Mouse (Mus musculus) lung, adult 18-20 months (tissue): ENCODE results near the gene Vim.

Experiments
- DNase-seq, 2 experiments: peaks; one replicate each; pipeline ENCODE4 v3.0.0; 2022; ENCODE audit warnings: mixed read lengths in 2 of 2

Gene Vim

DNA sequence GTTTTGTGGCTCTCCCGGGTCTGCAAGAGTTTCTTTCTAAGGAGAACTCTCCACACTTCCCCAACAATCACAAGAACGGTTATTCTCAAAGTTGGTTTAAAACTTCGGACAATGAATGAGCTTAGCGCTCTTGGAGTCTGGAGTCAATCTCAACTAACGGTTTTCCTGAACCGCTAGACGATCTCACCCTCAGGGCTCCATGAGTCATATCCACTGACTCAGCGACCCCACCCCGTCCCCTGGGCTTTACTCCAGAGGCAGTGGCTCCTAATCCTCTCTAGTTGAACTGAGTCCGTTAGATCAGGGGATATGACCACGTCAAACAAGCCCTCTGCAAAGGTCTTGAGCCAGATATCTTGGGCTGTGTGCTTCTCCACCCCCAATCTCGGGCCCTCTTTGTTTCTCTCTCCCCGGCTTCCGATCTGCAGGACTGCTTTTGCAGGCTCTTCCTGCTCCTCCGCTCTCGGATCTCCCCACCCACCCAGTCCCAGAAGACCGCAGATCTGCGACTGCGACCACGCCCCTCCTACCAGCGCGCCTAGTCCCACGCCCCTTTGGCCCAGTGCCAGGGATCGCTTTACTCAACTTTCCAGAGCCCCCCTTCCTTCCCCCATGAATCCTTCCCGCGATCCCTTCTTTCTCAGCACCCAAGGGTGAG lies at the start of gene Vim:
Gene Vim, plus strand, starts transcription at position 520 of the 658 bp plus-strand sequence.
- DNase-seq = peak; percentile 84 to 86

DNA sequence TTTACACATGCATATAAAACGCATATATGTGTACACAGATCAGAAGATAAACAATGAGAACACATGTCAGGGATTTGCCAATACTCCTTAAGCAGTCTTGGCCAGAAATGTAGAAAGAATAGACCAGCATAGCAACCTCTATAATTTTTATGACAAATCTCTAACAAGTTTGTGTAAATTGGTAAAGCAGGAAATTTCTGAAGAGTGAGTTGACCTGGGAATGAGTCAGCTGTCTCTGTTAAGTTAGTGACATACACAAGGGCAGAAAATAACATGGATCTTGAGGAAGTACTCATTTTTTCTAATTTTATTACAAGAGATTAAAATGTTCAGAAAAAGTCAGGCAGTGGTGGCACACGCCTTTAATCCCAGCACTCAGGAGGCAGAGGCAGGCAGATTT lies 47.5 kb upstream of the Vim start:
- no peak for DNase-seq

DNA sequence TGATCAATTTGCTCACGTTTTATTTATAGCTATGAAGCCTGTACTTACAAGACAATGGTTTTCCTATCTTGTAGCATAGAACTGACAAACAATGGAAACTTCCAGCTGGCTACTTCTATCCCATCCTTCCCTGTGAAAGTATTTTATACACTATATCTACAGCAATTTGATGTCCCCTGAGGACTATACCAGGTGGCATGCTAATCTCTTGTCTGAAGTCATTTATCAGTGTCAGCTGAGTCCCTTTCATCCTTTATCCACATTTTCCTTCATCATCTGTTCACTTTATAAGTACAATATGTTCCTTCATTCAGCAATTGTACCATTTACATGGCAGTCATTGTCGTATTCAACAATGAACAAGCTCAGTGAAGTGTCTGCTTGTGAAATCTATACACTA lies 46.6 kb upstream of the Vim start:
- DNase-seq = no peak

DNA sequence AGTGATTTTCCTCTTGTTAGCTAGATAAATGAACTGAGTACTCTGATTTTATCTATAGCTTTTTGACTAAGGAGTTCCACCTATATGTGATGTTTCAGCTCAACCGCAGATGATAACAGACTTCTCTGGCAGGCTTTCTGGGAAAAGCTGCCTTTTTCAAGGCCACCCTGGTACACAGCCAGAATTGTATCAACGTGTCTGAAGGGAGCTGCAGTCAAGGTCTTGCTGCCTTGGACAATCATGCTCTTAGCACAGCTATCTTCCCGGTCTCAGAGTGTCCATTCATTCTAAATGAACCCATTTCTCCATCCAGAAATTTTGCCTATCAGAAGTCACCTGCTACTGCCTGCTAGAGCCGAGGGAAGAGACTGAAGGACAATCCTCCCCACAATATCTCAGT lies 46.2 kb upstream of the Vim start:
- no peak for DNase-seq

DNA sequence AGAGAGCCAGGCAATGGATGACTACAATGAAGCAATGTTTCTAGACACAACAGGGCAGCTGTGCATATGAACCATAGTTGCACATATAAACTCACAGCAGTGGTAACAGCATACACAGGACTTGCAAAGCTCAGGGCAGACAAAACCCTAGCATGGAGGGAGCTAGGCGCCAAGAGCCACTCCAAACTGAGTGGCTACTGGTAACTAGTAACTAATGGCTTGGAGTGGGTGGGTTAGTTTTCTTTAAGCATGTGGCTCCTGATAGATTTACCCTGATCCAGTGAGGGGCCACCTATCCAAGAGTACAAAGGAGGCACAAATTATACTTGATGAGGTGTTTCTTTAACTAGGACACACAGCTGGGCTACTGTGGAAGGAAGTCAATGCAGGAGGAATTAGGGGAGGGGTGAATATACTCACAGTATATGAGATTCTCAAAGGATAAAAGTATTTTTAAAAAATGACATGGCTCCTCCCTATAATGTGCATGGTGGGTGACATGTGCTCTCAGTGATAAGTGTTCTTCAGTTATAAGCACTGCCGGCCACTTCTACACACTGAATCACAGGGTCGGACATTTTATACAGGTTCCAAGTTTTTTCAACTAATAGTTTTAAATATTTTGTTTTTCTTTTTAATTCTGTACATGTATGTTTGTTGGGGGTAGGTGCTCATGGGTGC lies 44.3 kb upstream of the Vim start:
- DNase-seq = no peak

DNA sequence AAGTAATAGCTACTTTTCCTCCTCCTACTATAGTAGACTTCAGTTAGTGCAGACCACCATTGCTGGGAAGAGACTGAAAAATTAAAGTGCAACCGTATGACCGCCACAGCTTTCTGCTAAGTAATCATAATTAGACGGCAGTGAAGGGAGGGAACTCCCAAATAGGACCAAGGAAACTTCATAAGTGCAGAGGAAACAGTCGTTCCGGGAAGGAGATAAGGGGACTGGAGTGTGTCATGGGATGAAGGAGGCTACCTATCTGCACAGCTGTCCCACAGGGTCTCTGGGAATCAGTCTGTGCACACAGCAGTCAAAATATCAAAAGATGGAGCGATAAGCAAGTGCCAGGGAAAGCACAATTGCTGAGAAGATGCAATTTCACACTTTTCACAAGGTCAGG lies 43.1 kb upstream of the Vim start:
- DNase-seq = no peak

DNA sequence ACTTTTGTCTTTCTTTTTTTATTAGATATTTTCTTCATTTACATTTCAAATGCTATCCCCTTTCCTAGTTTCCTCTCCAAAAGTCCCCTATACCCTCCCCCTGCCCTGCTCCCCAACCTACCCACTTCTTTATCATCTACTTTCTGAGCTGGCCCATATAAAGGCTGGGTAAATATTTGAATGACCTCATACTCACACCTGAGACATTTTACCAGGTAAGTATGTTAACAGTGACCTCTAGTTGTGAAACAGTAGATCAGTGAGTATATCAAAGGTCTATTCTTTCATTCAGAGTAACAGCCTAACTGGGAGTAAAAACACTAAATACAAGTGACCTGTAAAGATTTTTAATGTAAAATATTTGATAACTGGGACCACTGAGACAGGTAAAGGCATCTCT lies 37.0 kb upstream of the Vim start:
- DNase-seq = no peak

DNA sequence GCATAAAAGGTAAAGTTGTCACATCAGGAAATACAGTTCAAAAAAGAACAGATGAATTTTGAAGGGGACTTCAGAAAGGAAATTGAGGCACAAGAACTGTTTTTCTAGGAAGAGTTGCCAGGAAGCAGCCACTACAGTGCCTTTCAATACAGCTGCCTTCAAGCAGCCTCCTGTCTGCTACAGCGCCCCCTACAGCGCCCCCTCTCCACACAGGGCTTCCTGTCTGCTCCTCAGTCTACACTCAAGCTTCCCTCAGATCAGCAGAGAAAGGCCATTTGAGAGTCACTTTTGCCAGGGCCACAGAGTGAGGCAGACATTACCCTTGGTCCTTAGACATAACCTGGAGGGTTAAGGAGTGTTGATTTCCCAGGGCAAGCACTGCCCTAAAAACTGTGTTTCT lies 36.0 kb upstream of the Vim start:
- DNase-seq = no peak

DNA sequence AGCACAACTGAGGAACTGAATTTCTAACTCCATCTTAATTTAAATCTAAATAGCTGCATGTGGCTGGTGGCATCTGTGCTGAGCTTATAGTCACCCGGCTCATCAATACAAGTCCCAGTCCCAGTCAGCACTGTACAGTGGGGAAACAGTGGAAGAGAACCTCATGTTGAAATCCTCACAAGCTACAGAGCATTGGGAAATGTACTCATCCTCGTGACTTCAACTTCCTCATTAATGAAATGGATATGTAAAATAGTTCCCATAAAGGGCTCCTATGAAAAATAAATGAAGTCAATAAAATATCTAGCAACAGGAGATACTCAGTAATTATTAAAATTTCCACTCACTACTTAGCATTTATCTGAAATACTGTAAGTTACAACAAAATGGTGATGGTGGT lies 35.5 kb upstream of the Vim start:
- no peak for DNase-seq

DNA sequence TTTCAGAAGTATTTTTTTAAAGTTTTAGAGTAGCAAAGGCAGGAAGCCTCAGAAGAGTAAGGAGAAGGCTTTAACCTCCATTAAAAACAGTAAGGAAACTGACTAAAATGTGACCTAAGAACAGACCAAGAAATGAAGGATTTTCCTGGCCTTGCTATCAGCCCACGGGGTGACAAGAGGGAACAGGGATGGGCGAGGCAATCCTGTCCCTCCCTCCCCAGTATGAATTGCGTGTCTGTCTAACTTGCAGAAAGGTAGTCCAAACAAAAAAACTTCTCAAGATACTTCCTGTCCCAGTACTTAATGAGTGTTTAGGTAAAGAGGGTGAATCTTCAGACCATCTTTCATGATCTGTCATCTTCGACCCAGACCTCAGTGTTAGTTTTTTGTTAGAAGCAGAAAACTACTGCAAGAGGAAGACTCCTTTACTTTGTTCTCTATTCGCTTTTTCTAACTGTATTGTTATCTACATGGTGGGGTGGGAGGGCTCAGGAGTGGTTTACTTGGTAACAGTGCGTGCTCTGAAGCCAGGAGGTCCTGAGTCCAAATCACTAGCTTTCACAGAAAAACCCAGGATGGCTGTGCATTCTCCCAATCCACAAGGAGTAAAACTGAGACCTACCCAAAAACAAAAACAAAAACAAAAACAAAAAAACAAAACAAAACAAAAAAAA lies 34.9 kb upstream of the Vim start:
- DNase-seq = no peak

DNA sequence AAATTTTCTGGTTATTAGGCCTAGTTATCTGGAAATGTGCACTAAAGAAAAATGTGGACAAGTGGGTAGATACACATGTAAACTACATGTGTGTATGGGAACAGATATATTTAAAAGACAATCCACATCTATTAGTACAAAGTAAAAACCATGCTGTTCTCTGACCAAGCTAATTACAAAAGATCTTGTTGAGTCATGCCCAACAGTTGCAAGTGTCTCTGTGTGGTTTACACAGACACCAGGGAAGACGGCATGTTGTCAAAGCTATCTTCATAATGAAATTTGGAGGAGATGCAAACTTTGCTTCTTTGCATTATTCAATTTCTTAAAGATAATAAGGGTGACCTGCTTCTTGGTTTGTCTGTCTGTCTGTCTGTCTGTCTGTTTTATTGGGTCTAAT lies 33.9 kb upstream of the Vim start:
- no peak for DNase-seq

DNA sequence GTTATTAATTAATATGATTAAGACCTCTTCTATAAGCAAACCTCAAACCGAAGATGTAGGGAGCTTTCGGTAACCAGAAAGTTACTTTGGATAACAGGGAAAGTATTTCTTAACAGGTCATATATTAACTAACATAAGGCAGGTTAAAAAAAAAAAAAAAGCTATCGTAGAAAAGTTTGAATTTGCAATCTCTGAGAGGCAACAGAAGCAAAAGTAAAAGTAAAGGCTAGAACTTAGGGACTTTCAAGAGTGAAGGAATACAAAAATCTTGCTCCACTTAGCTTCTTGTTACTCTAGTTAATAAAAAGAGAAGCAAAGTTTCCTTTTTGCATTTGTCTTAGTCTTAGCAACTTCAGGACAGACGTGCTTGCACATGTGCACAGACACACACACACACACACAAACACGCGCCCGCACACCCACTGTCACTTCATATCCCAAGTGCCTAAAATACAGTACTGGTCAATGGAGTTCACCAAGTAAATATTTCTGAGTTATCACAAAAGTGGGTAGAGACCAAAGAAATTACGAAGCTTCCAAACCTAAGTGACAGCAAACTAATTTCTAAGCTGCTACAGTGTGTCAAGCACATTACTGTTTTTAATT lies 30.1 kb upstream of the Vim start:
- no peak for DNase-seq

DNA sequence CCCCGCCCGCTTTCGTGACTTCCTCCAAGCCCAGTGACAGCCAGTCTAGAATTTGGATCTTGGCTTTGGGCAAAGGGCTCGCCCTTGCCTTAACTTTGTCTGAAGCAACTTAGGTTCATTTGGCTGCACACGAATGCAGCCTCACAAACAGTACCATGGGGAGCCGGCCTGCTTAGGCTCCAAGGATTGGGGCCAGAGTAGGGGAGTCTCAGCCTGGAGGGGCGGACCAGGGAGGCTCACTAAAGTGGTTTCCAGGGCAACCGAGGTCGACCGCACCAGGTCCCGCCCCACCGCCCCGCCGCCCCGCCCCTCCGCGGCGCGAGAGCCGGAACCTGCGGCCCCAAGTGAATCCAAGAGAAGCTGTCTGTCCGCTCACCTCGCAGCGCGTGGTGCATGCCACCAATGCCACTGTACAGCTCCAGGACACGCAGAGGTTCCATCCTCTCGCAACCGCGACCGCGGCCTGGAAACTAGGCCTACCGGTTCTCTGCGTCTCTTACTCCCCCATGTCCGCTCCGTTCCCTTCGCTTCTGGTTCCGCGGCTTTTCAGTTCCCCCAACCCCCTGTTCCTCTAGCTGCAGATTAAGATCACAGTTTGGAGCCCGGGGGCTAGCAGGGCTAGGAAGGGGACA lies 29.4 kb upstream of the Vim start, which contains the start of gene Trdmt1:
Gene Trdmt1, minus strand, starts transcription at position 476 of the 632 bp plus-strand sequence.
- DNase-seq = peak; percentile 83 to 86

DNA sequence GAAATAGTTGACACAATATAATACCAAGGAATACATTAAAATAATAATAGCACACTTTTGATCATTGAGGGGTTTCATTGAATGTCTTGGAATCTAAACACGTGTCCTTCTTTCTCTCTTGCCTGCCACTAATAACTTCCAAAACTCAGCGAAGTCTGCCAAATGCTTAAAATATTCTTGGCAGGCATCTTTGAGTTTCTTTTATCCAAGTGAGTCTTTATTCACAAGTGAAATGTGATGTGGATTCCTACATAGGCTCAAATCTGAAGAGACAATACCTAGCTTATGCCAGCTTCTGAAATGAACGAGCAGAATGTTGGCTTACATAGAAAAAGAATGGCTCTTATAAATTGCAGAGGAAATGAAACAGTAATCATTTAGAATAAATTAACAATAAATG lies 25.0 kb upstream of the Vim start:
- DNase-seq = no peak

DNA sequence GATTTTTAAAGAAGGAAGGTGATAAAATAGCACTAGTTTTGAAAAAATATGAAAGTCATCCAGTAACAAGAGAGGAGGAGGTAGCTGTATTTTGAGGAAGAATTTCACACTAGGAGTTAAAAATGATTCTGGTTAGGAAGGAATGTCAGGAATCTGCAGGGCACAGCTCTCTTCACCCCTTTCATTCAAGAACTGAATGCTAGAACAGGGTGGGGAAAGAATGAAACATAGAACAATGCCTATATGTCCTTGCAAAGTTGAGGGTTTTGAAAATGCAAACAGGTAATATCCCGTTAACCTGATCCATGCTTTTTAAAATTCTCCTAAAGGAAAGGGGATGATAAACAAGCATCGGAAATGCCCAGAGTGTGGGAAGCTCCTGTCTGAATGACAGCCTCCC lies 19.8 kb upstream of the Vim start:
- no peak for DNase-seq

DNA sequence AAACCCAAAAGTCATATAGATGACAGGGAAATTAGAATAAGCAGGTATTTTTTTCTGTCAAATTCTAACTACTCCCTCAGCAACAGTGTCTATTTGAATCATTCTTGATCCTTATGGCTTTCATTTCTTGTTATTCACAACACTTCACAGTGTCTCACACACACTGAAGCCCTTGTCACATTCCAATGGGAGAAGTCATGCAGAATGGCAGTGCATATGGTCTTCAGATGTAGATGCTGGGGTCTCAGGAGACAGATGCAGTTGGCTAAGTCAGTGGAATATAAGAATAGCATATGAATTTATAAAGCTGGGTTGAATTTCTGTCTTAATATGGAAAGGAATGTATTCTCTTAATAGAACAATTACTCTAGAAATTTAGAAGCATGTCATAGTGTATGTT lies 17.5 kb upstream of the Vim start:
- DNase-seq = no peak

DNA sequence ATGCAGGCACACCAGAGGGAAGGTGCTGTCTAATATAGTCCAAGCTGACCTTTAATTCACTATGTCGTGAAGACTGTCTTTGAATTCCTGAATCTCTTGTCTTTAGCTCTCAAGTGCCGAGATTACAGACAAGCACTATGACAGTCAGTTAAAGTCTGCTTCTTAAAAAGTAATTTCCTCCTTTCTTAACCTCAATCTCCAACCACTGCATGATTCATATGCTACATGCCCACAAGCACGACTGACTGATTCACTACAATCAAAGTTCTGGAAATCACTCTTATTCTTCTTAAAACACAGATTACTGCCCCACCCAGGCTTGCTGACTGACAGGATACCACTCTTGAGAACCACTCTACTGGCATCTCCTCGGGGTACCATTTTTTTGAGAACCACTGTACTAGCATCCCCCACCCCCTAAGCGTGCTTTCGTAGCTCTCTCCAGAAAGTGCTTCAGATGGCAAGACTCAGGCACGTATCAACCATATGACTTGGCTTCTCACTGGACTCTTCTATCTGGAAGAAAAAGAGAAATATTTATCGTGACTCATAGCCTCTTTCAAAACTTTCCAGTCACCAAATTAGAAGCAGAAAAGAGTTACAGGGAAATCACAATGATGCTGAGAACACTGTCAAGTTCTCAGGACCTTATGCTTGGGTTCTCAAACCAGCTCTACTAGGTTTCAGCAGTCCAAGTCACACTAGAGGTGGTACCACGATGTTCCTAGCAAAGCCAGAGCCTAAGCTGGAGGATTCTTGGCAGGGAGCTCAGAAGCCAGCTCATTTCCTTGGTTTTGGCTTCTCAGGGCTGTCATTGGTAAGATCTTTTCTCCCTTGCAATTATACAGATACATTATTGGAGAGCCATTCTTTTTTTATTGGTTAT lies 16.3 kb upstream of the Vim start:
- DNase-seq = no peak

DNA sequence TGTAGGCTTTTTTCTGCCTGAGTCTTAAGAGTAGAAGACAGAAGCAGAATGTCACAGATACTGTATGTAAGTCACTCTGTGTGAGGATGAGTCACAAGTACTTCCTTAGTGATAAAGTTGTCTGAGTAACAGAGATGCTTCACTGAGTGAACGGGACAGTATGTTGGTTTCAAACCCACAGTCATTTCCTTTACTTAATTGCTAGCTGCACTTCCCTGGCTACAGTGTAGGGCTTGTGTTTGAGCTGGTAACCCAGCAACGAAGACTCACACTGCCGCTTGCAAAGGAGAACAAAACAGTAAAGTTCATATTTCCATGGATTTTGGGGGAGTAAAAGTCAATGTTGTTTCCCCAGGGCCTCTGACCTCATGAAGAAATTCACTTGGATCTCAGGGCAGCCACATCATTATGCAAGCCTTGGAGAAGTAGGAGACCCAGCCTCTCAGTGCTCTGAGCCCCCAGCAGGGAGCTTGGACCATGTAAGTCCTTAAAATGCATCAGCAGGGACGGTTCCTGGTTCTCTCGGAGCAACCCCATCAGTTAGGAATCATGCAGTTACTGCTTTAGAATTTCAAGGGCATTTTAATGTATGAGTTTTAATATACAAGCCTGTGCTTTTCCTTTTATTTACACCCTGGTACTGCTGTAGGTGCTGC lies 15.0 kb upstream of the Vim start:
- peak; percentile 55 for DNase-seq

DNA sequence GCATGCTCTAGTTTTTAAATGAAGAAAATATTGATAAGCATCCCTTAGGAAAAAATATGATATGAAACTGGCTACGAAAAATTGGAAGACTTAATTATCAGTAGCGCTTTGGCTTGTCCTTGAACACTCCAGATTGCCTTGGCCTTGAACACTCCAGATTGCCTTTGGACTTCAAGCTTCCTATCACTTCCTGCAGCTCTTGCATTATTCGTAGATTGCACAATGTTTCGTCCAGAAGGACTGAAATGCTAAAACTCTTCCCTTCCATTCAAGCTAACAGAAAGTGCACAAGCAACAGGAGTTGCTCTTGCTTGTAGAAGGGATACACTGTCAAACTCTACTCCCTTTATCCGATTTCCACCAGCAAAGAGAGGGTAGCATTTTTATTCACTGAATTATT lies 14.4 kb upstream of the Vim start:
- DNase-seq = no peak

DNA sequence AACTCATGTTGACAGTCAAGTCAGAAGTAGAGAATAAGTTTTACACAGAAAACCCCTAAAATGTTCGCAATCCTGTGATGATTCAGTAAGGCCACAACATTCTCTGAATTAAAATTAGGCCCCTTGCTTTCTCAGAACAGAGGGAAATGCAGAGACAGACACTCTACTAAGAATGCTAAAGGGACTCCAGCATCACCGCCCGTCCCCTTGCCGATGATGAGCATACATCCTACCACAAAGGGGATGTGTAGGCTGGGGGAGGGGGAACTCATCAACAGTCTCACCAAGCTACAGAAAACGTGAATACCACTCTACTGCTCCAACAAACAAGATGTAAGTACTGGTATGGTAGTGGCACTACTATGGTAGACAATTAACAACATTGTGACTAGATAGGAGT lies 14.0 kb upstream of the Vim start:
- no peak for DNase-seq

DNA sequence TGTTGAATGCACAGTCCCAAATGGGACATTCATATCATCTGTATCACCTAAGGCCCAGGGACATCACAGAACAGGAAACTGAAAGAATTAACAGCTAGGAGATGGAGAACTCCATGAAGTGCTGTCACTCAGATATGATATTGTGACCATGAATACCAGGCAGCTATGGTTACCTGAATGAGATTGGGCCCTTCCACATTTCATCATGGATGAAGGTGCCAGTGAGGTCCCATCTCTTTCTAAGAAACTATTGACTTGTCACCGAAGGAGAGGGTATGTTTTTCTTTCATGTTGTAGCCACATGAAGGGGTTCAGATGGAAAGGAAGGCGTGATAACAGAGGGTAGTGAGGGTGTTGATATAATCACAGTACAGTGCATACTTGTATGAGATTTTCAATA lies 13.3 kb upstream of the Vim start:
- DNase-seq = no peak

DNA sequence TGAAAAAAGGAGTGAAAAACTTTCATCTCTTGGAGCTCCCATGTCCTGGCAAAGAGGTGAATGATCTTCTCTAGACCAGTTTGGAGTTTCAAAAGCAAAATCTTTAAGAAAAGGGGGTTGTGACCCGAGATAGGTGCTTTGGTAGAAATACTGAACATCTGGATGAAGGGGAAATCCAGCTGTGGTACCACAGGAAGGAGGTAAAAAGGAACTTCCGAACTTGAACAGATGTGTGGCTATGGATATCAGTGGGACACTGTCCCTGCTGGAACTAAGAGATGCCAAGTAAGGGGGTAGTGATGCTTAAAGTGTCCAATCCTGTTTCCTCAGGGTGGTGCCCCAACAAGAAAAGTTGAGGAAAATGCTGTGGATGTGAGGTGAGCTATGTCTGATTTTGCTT lies 3.6 kb upstream of the Vim start:
- no peak for DNase-seq
